Mouse (Mus musculus) stomach, postnatal 0 days (tissue): ENCODE results near the gene Megf8. TPM values are rescaled to one million over a fixed set of nuclear protein-coding genes. Genes with fewer than 3 reads are reported as not detected.

Experiments used
- ATAC-seq: fragments of 200-750 bp; cut with Nextera tagmentation; 2 replicates; pipeline ENCODE4 v1.8.0; 2017; ENCODE audit not compliant: low FRiP score, low TSS enrichment
- DNase-seq: peaks from one replicate; pipeline ENCODE4 v3.0.0-alpha.2; 2016; ENCODE audit warnings: low spot score
- H3K27ac ChIP-seq: fragments of 300-500 bp; sonication (generic); replicated peaks from 2 replicates; pipeline ENCODE4 v1.5.1; 2014; ENCODE audit warnings: mild to moderate bottlenecking, control low read depth
- H3K27me3 ChIP-seq: fragments of 300-500 bp; sonication (generic); 2 replicates; pipeline ENCODE4 v1.6.1; 2014; ENCODE audit warnings: low read length; ENCODE audit not compliant: control insufficient read depth, insufficient read depth
- H3K36me3 ChIP-seq: fragments of 300-500 bp; sonication (generic); 2 replicates; pipeline ENCODE4 v1.6.1; 2014; ENCODE audit warnings: low read length, mixed read lengths; ENCODE audit not compliant: control insufficient read depth, insufficient read depth
- H3K4me1 ChIP-seq: fragments of 300-500 bp; sonication (generic); replicated peaks from 2 replicates; pipeline ENCODE4 v1.6.1; 2014; ENCODE audit warnings: antibody characterized with exemption; ENCODE audit not compliant: control insufficient read depth, insufficient read depth
- H3K4me2 ChIP-seq: fragments of 300-500 bp; sonication (generic); replicated peaks from 2 replicates; pipeline ENCODE4 v1.6.1; 2014; ENCODE audit warnings: low read depth, mild to moderate bottlenecking, control low read depth, moderate library complexity
- H3K4me3 ChIP-seq: fragments of 300-500 bp; sonication (generic); 2 replicates; pipeline ENCODE4 v1.5.1; 2014; ENCODE audit warnings: low read depth, low read length, control low read depth
- H3K9ac ChIP-seq: fragments of 300-500 bp; sonication (generic); 2 replicates; pipeline ENCODE4 v1.6.1; 2014; ENCODE audit warnings: mild to moderate bottlenecking, low read length, control low read depth, mixed read lengths
- H3K9me3 ChIP-seq: fragments of 300-500 bp; sonication (generic); 2 replicates; pipeline ENCODE4 v1.6.1; 2016; ENCODE audit warnings: low read length; ENCODE audit not compliant: control insufficient read depth
- CTCF ChIP-seq: IDR thresholded peaks from 2 replicates; pipeline ENCODE4 v1.5.1; 2016; ENCODE audit warnings: antibody characterized with exemption, low read depth, mild to moderate bottlenecking, moderate library complexity
- EP300 ChIP-seq: optimal IDR thresholded peaks from 2 replicates; pipeline ENCODE3; 2016; ENCODE audit warnings: antibody characterized with exemption
- WGBS: fragments of 180-500 bp; shearing (Covaris S2); extraction: QIAGEN DNeasy Blood & Tissue Kit; methylation state at CpG from one replicate; pipeline ENCODE4 v1.1.7; 2014; 5-methylcytosine and 5-hydroxymethylcytosine counted together
- polyA plus RNA-seq: library from polyadenylated mRNA; unstranded; fragments of >200 nt; fragmentation: Nextera tagmentation; extraction: Ambion mirVana; gene quantifications from 2 replicates; pipeline ENCODE4 v1.2.1, GENCODE M21; 2015

Megf8 gene
- polyA plus RNA-seq, 1 experiment from 2014 or later, result 3.6 TPM

GRCm38 (mm10) chr7:25368333-25368732 lies 51.4 kb downstream of the Megf8 start:
- Histone ChIP-seq H3K4me1 (no peaks in the 10 kb centered on the region), H3K36me3 (0 out of 2 replicates have a peak, but pooled peaks cover 2% of the 10 kb centered on the region), H3K4me3 (peak overlapping the region; percentile 13; the same call in 1 of the 2 replicates), H3K4me2 (no peak overlapping the region), H3K27ac (no peak overlapping the region), H3K9me3 (no peaks in the 10 kb centered on the region), H3K27me3 (peaks cover 8% of the 10 kb centered on the region; the same call in 1 of the 2 replicates), H3K9ac (0 out of 2 replicates have a peak overlapping the region, but pooled peaks have one; percentile 8)
- DNase-seq (no peak), ATAC-seq (no peak)
- WGBS, result 25% methylated on average over 12 of the region's 12 CpGs
- TF ChIP-seq CTCF, result no peak
- TF ChIP-seq EP300, result no peak

- H3K9ac ChIP-seq, result peak within 1 kb of the TSS; percentile 23; the same call in 1 of the 2 replicates
- peaks cover 8% of the 10 kb centered on the region; the same call in 1 of the 2 replicates for H3K27me3 ChIP-seq
- ATAC-seq (no peak), DNase-seq (no peak)
- no peaks in the 10 kb centered on the region for H3K4me1 ChIP-seq
- H3K4me2 ChIP-seq, result no peak within 1 kb of the TSS
- peak within 1 kb of the TSS; percentile 61 for H3K27ac ChIP-seq
- no peaks in the 10 kb centered on the region for H3K36me3 ChIP-seq
- no peak for TF ChIP-seq CTCF
- TF ChIP-seq EP300, result no peak
- WGBS, result 55% methylated on average over 12 of the region's 12 CpGs
- H3K4me3 ChIP-seq, result 0 out of 2 replicates have a peak within 1 kb of the TSS, but pooled peaks have one; percentile 13
- H3K9me3 ChIP-seq, result no peaks in the 10 kb centered on the region
These were observed 52.2 kb downstream of the Megf8 start, which contains the start of gene Cnfn for GRCm38 (mm10) chr7:25369058-25369749. Gene Cnfn (minus strand): TSS chr7:25369724.

- no peaks in the 10 kb centered on the region for H3K4me1 ChIP-seq
- H3K9ac ChIP-seq, result no peak overlapping the region
- no peak for DNase-seq
- H3K36me3 ChIP-seq, result no peaks in the 10 kb centered on the region
- no peaks in the 10 kb centered on the region for H3K9me3 ChIP-seq
- WGBS, result 68% methylated on average over 5 of the region's 5 CpGs
- H3K4me2 ChIP-seq, result no peak overlapping the region
- peak overlapping the region; percentile 49; the same call in 1 of the 2 replicates for H3K27ac ChIP-seq
- H3K27me3 ChIP-seq, result peaks cover 8% of the 10 kb centered on the region; the same call in 1 of the 2 replicates
- no peak for ATAC-seq
- no peak overlapping the region for H3K4me3 ChIP-seq
- TF ChIP-seq EP300 (no peak), CTCF (no peak)
These were observed 55.5 kb downstream of the Megf8 start for GRCm38 (mm10) chr7:25372441-25372840.

- 6% methylated on average over 17 of the region's 17 CpGs for WGBS
- H3K36me3 ChIP-seq, result no peaks in the 10 kb centered on the region
- no peaks in the 10 kb centered on the region for H3K9me3 ChIP-seq
- TF ChIP-seq EP300 (no peak), CTCF (no peak)
- ATAC-seq (peak; percentile 80), DNase-seq (peak; percentile 85)
- H3K27ac ChIP-seq, result peak overlapping the region; percentile 75; the same call in 1 of the 2 replicates
- no peak overlapping the region for H3K9ac ChIP-seq
- H3K4me3 ChIP-seq, result peak overlapping the region; percentile 8; the same call in 1 of the 2 replicates
- no peaks in the 10 kb centered on the region for H3K27me3 ChIP-seq
- peak overlapping the region; percentile 34 for H3K4me2 ChIP-seq
- no peaks in the 10 kb centered on the region for H3K4me1 ChIP-seq
These were observed 59.6 kb downstream of the Megf8 start for GRCm38 (mm10) chr7:25376556-25376955.

GRCm38 (mm10) chr7:25377100-25377700 lies 60.2 kb downstream of the Megf8 start:
- Histone ChIP-seq H3K4me2 (peak overlapping the region; percentile 34; the same call in 1 of the 2 replicates), H3K4me1 (no peaks in the 10 kb centered on the region), H3K9me3 (no peaks in the 10 kb centered on the region), H3K9ac (no peak overlapping the region), H3K4me3 (peak overlapping the region; percentile 8; the same call in 1 of the 2 replicates), H3K27me3 (no peaks in the 10 kb centered on the region), H3K36me3 (no peaks in the 10 kb centered on the region), H3K27ac (peak overlapping the region; percentile 56)
- ATAC-seq, result peak; percentile 13; the same call in 1 of the 2 replicates
- 44% methylated on average over 8 of the region's 8 CpGs for WGBS
- DNase-seq, result no peak
- TF ChIP-seq EP300 (no peak), CTCF (peak; percentile 57)
